13 mouse cellular contexts compared by ENCODE assay signal in genomic region chr6:39261951-39262350, GRCm38 (mm10).
"Had no signal": no experiment of that assay in that cellular context is flagged by ENCODE, and none has a peak within 500 bp of the region (broad histone marks: within the 10 kb centered on the region; RNA-seq: fewer than 3 reads in every experiment).

No protein-coding gene starts in this region.

- H3K9ac ChIP-seq: limb, embryonic 15.5 days; liver, embryonic 12.5 days; midbrain, embryonic 12.5 days; neural tube, embryonic 13.5 days had no signal

- H3K27me3 ChIP-seq: limb, embryonic 15.5 days had no signal

- H3K27ac ChIP-seq: kidney, postnatal 0 days; limb, embryonic 15.5 days; liver, embryonic 12.5 days; midbrain, embryonic 12.5 days; neural tube, embryonic 13.5 days had no signal

- H3K36me3 ChIP-seq: limb, embryonic 15.5 days; liver, embryonic 12.5 days; midbrain, embryonic 12.5 days; neural tube, embryonic 13.5 days had no signal

- ATAC-seq: liver, embryonic 12.5 days; midbrain, embryonic 16.5 days had no signal

- DNase-seq: kidney, postnatal 36 days; layer of hippocampus, adult 9-11 months; layer of hippocampus, postnatal 36 days; lung, postnatal 4 days; right cerebral cortex, postnatal 14 days; thymus, postnatal 36 days had no signal

- H3K4me2 ChIP-seq: limb, embryonic 15.5 days; liver, embryonic 12.5 days; midbrain, embryonic 12.5 days; neural tube, embryonic 13.5 days had no signal

- H3K4me3 ChIP-seq: limb, embryonic 15.5 days; liver, embryonic 12.5 days; megakaryocyte, embryonic 14.5 days; midbrain, embryonic 12.5 days; neural tube, embryonic 13.5 days had no signal

- H3K9me3 ChIP-seq: limb, embryonic 15.5 days; liver, embryonic 12.5 days; megakaryocyte, embryonic 14.5 days; midbrain, embryonic 12.5 days; neural tube, embryonic 13.5 days had no signal
